Mouse (Mus musculus) erythroblast, embryonic 14.5 days (primary cell): ENCODE measurements around the gene Chrnb1.

ENCODE experiments used
- GATA1 ChIP-seq: IDR thresholded peaks from 2 replicates; pipeline ENCODE4 v1.6.1; 2012; ENCODE audit warnings: low read length, inconsistent platforms, mixed read lengths
- TAL1 ChIP-seq: IDR thresholded peaks from 3 replicates; pipeline ENCODE4 v1.6.1; 2012; ENCODE audit warnings: low read length, inconsistent platforms, mixed read lengths

GRCm38 (mm10) chr11:69791420-69791819 lies 4.3 kb downstream of the Chrnb1 start:
- TF ChIP-seq GATA1: no peak
- no peak for TF ChIP-seq TAL1
